Mouse (Mus musculus) layer of hippocampus, adult 11-12 months (tissue): ENCODE results near the gene Clcnka.

Experiments used
- DNase-seq: peaks from one replicate; pipeline ENCODE4 v3.0.0; 2022; ENCODE audit warnings: low spot score

Gene Clcnka

DNA sequence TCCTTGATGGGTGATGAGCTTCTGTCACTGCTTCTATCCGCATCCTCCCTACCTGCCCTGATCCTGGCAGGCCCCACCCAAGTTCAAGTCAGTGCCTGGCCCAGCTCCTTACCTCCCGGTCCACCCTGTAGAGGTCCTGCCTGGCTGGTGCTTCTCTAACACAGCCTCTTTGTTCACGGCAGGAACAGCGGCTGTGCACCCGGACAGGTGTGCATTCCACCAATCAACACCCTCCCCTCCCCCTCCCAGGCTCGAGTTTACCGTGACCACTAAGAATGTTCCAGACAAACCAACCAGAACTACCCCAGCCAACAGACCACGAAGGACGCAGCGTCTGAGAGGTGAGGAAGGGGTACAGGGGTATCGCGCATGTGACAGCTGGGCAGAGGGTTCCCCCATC lies at the start of gene Clcnka:
TSS of gene Clcnka (minus strand) at position 180 of the 400 bp plus-strand sequence.
- DNase-seq = no peak

DNA sequence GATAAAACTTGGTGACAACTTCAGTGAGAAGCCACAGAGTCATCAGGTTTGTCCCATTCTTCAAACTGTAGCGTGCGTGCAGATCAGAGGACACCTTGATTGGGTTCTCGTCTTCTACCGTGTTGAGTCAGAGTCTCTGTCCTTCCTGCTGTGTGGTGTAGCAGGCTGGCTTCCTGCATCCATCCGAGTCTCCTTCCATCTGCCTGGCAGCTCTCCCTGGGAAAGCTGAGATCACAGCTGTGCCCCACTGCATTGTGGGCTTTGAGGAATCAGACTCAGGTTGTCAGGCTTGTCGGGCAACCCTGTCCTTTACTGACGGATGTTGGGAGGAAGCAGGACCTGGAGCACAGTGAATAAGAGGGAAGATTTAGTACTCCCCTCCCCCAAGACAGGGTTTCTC lies 47.7 kb upstream of the Clcnka start:
- DNase-seq = no peak

DNA sequence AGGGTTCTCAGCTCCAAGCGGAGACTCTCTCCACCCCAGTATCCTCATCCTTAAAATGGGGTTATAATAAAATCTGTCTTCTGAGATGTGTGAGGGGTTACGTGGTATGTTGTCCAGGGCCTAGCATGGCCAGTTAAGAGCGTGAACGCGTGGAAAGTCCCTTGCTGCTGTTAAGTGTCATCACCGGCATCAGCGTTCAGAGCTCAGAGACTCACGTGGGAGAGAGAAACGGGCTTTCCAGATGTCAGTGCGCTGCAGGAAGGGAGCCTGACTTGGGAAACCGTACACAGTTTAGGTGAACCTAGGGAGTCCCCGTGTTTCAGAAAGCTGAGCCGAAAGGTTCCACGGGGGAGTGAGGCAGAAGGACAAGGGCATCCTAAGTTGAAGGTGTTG lies 46.8 kb upstream of the Clcnka start:
- no peak for DNase-seq

DNA sequence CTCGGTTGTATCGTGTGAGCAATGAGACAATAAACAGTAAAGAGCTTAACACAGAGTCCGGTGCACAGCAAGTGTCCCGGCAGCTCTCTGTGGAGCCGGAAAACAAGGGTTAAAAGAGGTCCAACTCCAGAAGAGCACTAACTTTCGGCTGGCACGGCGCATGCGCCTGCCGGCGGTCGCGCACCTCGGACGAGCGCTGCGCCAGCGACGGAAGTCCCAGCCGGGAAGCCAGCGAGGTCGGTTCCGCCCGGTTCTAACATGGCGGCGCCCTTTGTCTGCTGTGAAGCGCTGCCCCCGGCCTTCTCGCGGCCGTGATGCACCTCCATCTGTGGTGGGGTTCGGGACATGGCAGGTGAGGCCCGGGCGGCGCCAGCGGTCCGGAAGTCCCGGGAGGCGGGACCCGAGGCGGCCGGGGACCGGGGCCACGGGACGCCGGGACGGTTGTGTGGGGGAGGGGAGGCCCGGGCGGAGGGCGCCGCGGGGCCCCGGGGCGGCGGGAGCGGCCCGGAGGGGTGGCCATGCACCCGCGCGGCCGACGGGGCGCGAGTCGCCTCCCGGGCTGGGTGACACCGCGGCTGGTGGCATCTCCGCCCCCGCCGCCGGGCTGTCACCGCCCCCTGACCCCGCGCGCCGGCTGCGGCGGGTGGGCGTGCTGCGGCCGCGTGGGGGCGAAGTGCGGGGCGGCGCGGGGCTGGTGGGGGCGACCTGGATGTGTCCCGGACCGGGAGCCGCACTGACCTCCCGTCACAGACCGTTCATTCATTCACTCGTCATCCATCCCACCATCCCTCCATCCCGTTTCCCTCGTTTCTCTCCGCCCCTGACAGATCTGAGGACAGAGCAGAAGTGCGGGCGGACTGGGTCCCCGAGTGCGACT lies 46.2 kb upstream of the Clcnka start, which contains the start of gene Zbtb17:
TSS of gene Zbtb17 (plus strand) at position 204 of the 877 bp plus-strand sequence.
- DNase-seq = peak; percentile 87

DNA sequence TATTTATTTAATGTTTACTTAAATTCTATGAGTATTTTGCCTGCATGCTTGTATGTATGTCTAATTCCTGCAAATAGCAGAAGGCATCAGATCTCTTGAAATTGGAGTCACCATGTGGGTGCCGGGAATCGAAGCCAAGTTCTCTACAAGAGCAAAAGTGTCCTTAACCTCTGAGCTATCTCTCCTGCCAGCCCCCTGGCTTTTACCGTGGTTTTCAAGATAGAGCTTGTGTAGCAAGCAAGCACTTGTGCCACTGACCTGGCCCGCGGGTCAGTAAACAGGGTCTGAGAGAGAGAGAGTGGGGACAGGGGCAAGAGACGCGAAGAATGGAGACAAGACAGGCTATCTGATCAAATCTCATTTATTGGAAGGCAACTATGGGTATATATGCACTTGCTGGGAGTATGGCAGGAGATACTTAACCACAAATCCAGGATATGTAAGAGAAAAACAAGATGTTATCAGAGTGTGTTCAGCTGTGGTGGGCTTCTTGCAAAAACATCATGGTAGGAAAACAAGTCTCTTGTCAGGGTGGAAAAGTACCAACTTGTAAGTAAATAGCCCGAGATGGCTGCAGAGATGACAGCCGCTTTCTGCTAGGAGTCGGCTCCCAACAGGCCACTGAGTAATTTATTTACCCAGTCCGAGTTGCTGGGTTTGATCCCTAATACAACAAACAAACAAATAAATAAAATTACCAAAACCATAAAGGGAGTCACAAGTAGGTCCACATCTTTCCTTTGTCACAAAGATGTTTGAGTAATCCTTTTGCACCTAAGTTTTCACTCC lies 45.3 kb upstream of the Clcnka start:
- no peak for DNase-seq

DNA sequence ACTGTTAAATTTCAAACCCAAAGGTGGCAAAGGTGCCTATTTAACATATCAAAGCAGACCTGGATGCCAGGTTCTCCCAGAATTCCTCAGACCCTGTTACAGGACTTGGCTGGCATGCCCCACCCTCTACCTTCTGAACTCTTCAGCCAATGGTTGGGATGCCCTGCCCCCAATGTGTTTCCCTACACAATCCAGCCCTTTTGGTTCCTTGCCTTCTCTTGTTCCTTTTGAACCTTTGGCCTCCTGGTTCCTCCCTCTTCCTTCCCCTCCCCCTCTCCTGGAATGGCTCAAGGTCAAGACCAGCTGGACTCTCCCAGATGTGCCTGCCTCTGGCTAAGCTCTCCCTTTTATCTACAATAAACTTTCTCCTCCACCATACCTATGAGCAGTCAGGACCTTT lies 42.4 kb upstream of the Clcnka start:
- no peak for DNase-seq

DNA sequence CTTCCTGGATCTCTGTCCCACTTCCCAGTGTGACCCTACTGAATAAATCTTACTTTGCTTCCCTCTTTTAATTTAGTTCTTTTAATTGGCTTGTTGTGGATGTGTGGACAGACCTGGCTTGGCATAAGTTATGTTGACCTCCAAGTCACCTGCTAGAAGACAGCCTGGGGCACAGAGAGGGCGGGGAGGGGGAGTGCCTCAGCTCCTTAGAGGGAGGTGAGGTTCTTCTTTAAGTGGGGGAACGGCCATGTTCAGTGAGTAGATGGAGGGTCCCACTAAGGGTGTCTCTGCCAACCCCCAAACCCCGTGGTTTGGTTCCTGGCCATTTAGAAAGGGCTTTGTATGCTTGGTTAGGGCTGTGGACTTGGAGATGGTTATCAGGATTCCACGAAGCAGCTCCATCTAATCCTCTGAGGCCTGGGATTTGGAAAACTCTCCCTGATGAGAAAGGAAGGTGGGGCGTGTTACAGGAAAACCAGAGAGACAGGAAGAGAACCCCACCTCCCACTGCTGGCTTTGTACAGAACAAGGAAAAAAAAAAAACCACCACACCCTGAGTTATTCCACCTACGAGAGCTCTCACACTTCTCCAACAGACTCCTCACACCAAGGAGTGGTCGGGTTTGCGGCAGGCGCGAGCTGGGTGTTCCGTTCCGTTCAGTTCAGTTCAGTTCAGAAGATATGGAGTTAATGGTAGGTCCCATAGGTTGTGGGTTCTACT lies 40.7 kb upstream of the Clcnka start:
- no peak for DNase-seq

DNA sequence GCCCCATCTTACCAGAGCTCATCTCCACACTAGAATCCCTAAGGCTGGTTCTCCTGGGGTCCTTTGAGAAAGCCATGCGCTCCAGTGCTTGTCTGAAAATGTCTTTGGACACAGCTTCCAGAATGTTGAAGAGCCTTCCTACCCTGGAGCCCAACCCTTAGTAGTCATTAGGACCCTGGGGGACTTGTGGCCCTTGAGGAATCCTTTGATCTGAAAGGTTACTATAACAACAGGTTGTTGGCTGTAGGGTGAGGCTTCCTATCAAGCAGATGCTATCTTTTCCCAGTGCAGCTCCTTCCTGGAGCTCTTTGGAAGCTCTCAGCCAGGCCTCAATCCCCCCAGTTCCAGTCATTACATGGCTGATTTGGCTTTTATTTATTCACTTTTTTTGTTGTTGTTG lies 37.5 kb upstream of the Clcnka start, which contains the start of gene Srarp:
TSS of gene Srarp (minus strand) at position 132 of the 400 bp plus-strand sequence.
- no peak for DNase-seq

DNA sequence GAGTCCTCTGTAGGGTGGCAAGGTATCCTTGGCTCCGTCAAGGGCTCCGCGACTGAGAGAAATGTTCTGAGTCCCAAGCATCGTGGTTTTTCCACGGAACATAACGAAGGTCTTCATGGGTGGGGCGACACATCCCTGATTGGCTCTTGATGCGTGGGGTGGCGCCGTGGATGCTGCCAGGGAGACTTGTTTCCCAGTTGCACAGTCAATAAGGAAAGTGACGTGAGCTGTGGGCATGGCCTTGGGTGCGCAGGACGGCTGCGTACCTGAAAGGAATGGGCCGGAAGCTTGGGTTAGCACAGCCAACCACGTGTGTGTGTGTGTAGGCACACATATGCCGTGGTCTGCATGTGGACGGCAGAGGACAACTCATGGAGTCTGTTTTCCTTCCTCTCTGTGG lies 34.7 kb upstream of the Clcnka start:
- DNase-seq = no peak

DNA sequence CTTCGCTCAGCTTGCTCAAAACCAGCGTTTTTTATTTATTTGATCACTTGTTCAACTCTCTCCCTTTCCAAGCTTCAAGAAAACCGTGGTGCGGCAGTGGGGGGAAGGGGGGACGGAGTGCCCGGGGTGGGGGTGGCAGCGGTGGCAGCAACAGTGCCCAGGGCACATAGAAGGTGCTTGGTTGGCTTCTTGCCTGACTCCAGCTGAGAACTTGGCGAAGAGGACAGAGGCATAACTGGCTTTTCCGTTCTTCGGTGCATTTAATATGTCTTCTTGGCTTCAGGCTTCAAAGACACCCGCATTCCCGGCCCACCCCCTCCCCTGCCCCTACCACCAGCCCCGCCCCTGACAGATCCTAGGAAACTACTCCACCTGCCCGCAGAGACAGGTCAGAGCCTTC lies 34.1 kb upstream of the Clcnka start:
- no peak for DNase-seq

DNA sequence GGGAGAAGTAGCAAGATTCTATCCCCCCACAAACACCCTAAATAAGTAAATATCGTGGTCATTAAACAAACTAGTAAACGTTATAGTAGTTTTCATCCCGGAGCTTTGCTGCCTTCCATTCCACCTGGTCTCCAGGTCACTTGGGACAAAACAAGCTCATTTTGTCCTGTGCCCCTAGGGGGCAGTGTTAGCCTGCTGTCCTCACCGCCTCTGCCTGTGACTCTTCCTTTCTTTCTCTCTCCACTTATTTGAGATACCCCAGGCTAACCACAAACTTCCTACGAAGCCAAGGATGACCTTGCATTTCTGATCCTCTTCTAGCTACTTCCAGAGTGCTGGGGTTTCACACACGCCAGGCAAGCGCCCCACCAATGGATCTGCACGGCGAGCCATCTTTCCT lies 32.5 kb upstream of the Clcnka start:
- peak; percentile 75 for DNase-seq

DNA sequence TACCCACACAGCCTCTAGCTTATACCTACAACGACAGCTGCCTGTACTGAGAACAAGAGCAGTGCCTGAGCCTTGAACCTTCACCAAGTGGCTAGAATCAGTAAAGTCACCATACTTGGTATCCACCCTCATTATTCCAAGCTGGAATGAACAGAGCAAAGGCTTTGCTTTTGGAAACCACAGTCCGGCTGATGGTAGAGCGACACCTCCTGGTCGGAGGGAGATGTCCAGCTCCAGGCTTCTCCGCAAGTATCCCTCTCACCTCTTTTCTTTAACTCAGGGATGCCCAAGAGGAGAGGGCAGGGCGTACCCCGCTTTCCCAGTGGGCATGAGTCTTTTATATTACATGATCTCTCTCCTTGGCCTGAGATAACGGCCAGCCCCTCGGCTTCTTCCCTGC lies 31.3 kb upstream of the Clcnka start:
- no peak for DNase-seq

DNA sequence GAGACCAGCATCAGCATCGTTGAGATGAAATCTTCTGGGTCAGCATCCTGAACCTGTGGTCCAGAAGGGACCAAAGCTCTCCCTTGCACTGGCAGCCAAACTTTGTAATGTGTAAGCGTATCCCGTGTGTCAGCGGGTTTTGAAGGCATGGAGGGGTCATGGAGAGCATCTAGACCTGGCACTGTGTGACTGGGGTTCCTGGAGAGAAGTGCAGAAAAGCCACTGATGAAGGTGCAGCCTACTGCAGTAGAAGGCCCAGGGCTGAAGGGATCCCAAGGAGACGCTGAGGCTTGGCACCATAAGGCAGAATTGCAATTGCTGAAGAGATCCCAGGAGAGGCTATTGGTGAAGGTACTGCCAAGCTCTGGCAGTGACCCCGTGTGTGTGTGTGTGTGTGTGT lies 30.9 kb upstream of the Clcnka start:
- DNase-seq = no peak

DNA sequence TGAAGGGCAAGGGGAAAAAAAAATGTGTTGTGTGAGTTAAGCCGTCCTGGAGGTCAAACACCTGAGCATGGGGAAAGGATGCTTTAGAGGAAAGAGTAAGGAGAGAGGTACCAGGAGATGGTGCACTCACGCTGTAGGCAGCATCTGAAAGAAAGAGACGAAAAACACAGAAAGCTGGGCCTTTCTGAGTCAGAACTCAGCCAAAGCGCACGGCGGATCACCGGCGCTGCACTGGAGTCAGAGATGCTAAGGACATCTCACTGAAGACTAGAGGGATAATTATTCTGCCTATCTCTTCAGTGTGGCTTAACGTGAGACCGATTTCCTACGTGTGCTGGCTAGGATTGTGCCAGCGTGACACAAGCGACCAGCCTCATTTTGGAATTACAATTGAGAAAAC lies 29.4 kb upstream of the Clcnka start:
- no peak for DNase-seq

DNA sequence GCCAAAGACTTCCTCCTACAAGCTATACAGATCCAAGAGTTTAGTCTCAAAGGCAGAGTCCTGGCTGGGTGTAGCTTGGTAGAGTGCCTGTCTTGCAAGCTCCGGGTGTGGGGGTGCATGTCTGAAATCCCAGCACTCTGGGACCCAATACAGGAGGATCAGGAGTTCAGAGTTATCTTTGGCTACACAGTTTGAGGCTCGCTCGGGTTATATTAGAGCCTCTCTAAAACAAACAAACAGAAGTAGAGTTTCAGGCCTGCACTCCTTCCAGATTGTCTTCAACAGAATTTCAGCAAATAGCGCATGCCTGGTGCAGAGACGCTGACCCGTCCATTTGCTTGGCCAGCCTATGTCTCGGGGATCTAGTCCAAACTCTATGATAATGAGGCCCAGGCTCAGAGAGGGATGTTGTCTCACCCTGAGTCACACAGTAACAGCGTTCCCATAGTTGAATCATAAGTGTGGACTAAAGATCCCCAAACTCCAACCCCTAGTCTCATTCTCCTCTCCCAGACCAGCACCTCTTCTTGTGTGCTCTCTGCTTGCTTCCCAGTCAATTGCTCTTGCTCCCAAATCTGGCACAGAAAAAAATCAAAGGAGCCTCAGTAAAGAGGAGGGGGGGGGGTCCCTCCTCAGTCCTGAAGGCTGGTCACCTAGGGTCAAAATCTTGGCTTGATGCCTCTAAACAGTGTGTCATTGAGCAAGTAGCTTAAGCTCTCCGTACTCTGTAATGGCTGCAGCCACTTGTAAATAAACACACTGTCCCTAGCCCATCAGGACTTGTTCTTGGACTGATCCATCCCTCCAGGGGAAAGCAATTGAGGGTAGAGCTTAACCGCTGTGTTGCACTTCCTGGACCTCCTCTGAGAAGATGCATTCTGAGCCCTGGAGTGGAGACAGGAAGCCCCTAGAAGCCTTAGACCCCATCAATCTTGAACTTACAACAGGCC lies 28.5 kb upstream of the Clcnka start:
- no peak for DNase-seq

DNA sequence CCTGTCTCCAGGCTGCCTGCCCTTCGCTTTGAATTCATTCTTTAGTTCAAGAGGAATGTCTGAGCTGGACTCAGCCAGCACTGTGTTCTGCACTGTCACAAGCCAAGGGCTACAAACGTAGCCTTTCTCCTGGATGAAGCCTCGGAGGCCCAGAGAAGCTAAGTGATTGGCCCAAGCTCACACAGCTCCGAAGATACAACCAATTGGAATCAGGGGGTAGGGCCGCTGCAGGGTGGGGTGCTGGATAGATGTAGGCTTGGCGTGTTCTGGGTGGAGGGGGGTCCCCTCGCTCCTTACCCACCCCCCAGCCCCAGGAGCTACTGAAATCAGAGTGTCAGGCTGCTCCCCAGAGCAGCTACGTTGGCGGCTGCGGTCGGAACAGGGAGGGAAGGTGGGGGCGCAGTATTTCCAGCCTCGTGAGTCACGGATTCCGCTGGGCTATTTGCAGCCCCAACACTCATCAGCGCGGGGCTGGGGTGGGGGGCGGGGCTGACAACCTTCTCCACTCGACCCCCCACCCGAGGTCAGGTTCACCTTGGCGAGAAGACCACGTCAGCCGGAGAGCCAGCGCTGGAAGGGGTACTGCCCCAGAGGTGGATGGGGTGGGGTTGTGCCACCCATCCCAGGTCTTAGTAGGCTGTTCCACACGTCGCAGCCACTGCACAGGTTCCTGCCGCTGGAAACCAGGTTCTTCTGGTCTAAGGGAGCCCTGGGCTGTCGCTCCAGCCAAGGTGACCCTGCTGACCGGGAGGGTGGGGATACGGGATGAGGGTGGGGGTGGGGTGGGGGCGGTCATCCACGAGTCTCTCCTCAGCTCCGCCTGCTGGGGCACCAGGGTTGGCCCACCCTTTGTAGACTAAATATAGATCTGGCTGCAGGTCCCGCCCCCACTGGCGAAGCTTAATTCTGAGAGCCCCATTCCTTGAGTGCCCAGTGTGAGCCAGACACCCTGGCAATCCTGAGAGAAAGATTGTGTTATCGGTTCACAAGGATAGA lies 27.3 kb upstream of the Clcnka start:
- peak; percentile 77 for DNase-seq

DNA sequence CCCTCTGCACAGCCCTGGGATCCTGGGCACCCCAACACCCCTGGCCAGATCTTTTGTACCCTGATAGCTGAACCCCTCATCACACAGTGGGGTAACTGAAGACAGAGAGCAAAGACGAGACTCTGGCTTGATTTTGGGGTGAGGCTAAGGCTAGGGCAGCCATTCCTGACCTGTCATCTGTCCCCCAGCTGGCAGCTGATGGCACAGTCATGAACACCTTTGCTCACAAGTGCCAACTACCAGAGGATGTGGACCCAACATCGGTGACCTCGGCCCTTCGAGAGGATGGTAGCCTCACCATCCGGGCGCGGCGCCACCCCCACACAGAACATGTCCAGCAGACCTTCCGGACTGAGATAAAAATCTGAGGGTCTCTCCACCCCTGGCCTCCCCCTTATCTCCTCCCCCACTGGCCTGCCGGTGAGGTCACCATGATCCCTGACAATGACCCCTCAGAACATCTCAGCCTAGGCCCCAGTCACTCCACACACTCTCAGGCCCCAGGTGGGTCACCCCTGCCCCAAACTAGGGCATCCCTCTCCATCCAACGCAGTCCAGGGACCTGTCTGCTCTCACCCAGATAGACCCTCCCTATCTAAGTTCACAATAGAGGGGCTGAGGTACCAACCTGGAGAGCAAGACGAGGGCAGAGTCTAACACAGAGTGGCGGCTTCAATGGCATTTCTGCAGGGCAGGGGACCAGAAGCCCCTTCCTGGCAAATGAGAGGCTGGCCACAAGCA lies 25.3 kb upstream of the Clcnka start:
- no peak for DNase-seq

DNA sequence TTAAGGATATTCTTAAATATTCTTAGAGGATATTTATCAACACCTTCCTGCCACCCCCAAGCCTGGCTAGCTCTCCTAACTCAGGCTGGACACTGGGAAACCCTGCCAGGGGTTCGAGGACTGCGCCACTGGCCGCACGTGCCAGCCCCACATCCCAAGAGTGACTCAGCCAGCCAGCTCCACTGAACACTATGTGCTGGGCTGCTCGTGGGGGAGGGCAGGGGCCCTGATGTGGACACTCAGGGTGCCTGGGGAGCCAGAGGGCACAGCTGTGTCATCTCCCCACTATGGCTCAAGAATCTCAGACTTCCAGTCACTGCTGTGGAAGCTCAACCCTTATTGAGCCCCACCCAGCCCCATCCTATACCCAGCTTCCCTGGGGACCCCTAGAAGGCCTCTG lies 24.8 kb upstream of the Clcnka start:
- DNase-seq = no peak

DNA sequence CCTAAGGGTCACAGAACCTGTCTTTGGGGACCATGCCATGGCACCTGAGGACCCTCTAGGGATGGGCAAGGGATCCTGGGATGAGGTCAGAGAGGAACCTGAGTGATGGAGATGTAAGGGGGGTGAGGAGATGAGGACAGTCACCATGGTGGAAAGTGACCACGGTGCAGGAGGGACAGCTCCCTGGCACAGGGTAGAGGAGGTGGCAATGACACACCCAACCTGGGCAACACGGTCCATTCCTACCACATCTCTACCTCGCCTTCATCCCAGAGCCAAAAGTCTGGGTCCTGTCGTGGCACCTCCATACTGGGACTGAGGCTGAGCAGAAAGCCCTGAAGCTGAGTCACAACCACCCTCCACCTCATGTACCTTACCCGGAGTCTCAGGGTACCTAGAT lies 24.3 kb upstream of the Clcnka start:
- DNase-seq = no peak
